Mouse (Mus musculus) midbrain, embryonic 11.5 days (tissue): ENCODE measurements around the gene Rnf43. TPM values are rescaled to one million over a fixed set of nuclear protein-coding genes. Genes with fewer than 3 reads are reported as not detected.

Experiments
- ATAC-seq: fragments of 200-750 bp; cut with Nextera tagmentation; 2 replicates; pipeline ENCODE4 v1.8.0; 2017; ENCODE audit warnings: moderate TSS enrichment, moderate library complexity; ENCODE audit not compliant: low FRiP score
- DNase-seq: peaks from one replicate; pipeline ENCODE4 v3.0.0; 2015; ENCODE audit warnings: low spot score; ENCODE audit errors: missing footprints
- H3K27ac ChIP-seq: fragments of 300-500 bp; sonication (generic); 2 replicates; pipeline ENCODE4 v1.5.1; 2014; ENCODE audit warnings: low read depth, low read length
- H3K27me3 ChIP-seq: fragments of 300-500 bp; sonication (generic); 2 replicates; pipeline ENCODE4 v1.6.1; 2014; ENCODE audit warnings: mild to moderate bottlenecking, low read length, moderate library complexity, mixed read lengths; ENCODE audit not compliant: control insufficient read depth, insufficient read depth
- H3K36me3 ChIP-seq: fragments of 300-500 bp; sonication (generic); 2 replicates; pipeline ENCODE4 v1.6.1; 2014; ENCODE audit warnings: mild to moderate bottlenecking, low read length, moderate library complexity, mixed read lengths; ENCODE audit not compliant: control insufficient read depth, insufficient read depth
- H3K4me1 ChIP-seq: fragments of 300-500 bp; sonication (generic); 2 replicates; pipeline ENCODE4 v1.6.1; 2014; ENCODE audit warnings: low read length; ENCODE audit not compliant: control insufficient read depth, insufficient read depth
- H3K4me2 ChIP-seq: fragments of 300-500 bp; sonication (generic); 2 replicates; pipeline ENCODE4 v1.6.1; 2014; ENCODE audit warnings: mild to moderate bottlenecking, moderate library complexity
- H3K4me3 ChIP-seq: fragments of 300-500 bp; sonication (generic); 2 replicates; pipeline ENCODE4 v1.5.1; 2014; ENCODE audit warnings: low read depth, low read length
- H3K9ac ChIP-seq: fragments of 300-500 bp; sonication (generic); 2 replicates; pipeline ENCODE4 v1.6.1; 2014; ENCODE audit warnings: low read length
- H3K9me3 ChIP-seq: fragments of 300-500 bp; sonication (generic); 2 replicates; pipeline ENCODE4 v1.6.1; 2016; ENCODE audit warnings: low read length; ENCODE audit not compliant: control insufficient read depth
- WGBS: fragments of 180-500 bp; shearing (Covaris S2); extraction: QIAGEN DNeasy Blood & Tissue Kit; methylation state at CpG from one replicate; pipeline ENCODE4 v1.1.7; 2014; 5-methylcytosine and 5-hydroxymethylcytosine counted together
- polyA plus RNA-seq: library from polyadenylated mRNA; unstranded; fragments of >200 nt; fragmentation: Nextera tagmentation; extraction: Ambion mirVana; gene quantifications from 2 replicates; pipeline ENCODE4 v1.2.1, GENCODE M21; 2014

Gene Rnf43
- polyA plus RNA-seq, 1 experiment from 2014 or later, result 0.61 TPM

GRCm38 (mm10) chr11:87743691-87744090 lies 81.2 kb downstream of the Rnf43 start:
- no peaks in the 10 kb centered on the region for H3K4me1 ChIP-seq
- DNase-seq (peak; percentile 65), ATAC-seq (no peak)
- no peak overlapping the region for H3K4me3 ChIP-seq
- H3K27me3 ChIP-seq, result no peaks in the 10 kb centered on the region
- no peak overlapping the region for H3K4me2 ChIP-seq
- H3K27ac ChIP-seq, result no peak overlapping the region
- H3K9ac ChIP-seq, result no peak overlapping the region
- no peaks in the 10 kb centered on the region for H3K9me3 ChIP-seq
- peaks cover 3% of the 10 kb centered on the region; the same call in 1 of the 2 replicates for H3K36me3 ChIP-seq
- 95% methylated on average over 3 of the region's 3 CpGs for WGBS

GRCm38 (mm10) chr11:87744964-87745363 lies 82.4 kb downstream of the Rnf43 start:
- H3K9ac ChIP-seq, result no peak overlapping the region
- peaks cover 3% of the 10 kb centered on the region; the same call in 1 of the 2 replicates for H3K36me3 ChIP-seq
- 85% methylated on average over 4 of the region's 4 CpGs for WGBS
- ATAC-seq (no peak), DNase-seq (peak; percentile 60)
- no peak overlapping the region for H3K27ac ChIP-seq
- no peaks in the 10 kb centered on the region for H3K9me3 ChIP-seq
- H3K4me2 ChIP-seq, result no peak overlapping the region
- H3K4me3 ChIP-seq, result no peak overlapping the region
- H3K27me3 ChIP-seq, result no peaks in the 10 kb centered on the region
- no peaks in the 10 kb centered on the region for H3K4me1 ChIP-seq

- Histone ChIP-seq H3K4me2 (no peak overlapping the region), H3K27me3 (no peaks in the 10 kb centered on the region), H3K9me3 (no peaks in the 10 kb centered on the region), H3K4me3 (no peak overlapping the region), H3K27ac (no peak overlapping the region), H3K4me1 (no peaks in the 10 kb centered on the region), H3K9ac (no peak overlapping the region), H3K36me3 (peaks cover 3% of the 10 kb centered on the region; the same call in 1 of the 2 replicates)
- DNase-seq (peak; percentile 57), ATAC-seq (no peak)
- WGBS, result 82% methylated on average over 9 of the region's 9 CpGs
These were observed 83.4 kb downstream of the Rnf43 start for GRCm38 (mm10) chr11:87745632-87746555.

- no peak overlapping the region for H3K9ac ChIP-seq
- no peak overlapping the region for H3K27ac ChIP-seq
- no peaks in the 10 kb centered on the region for H3K27me3 ChIP-seq
- DNase-seq, result peak; percentile 12
- no peak overlapping the region for H3K4me3 ChIP-seq
- 82% methylated on average over 5 of the region's 5 CpGs for WGBS
- peaks cover 3% of the 10 kb centered on the region; the same call in 1 of the 2 replicates for H3K36me3 ChIP-seq
- no peak for ATAC-seq
- H3K4me2 ChIP-seq, result no peak overlapping the region
- H3K9me3 ChIP-seq, result no peaks in the 10 kb centered on the region
- H3K4me1 ChIP-seq, result no peaks in the 10 kb centered on the region
These were observed 84.8 kb downstream of the Rnf43 start for GRCm38 (mm10) chr11:87747312-87747711.

GRCm38 (mm10) chr11:87747716-87748115 lies 85.2 kb downstream of the Rnf43 start:
- H3K9me3 ChIP-seq, result no peaks in the 10 kb centered on the region
- H3K27ac ChIP-seq, result no peak overlapping the region
- DNase-seq (peak; percentile 26), ATAC-seq (no peak)
- H3K4me2 ChIP-seq, result no peak overlapping the region
- no peak overlapping the region for H3K4me3 ChIP-seq
- 92% methylated on average over 7 of the region's 7 CpGs for WGBS
- peaks cover 3% of the 10 kb centered on the region; the same call in 1 of the 2 replicates for H3K36me3 ChIP-seq
- no peak overlapping the region for H3K9ac ChIP-seq
- no peaks in the 10 kb centered on the region for H3K27me3 ChIP-seq
- H3K4me1 ChIP-seq, result no peaks in the 10 kb centered on the region

- no peaks in the 10 kb centered on the region for H3K27me3 ChIP-seq
- 39% methylated on average over 19 of the region's 19 CpGs for WGBS
- H3K36me3 ChIP-seq, result peaks cover 3% of the 10 kb centered on the region; the same call in 1 of the 2 replicates
- DNase-seq (peak; percentile 80), ATAC-seq (no peak)
- no peak overlapping the region for H3K4me3 ChIP-seq
- H3K4me2 ChIP-seq, result no peak overlapping the region
- no peaks in the 10 kb centered on the region for H3K4me1 ChIP-seq
- H3K9ac ChIP-seq, result no peak overlapping the region
- H3K9me3 ChIP-seq, result no peaks in the 10 kb centered on the region
- H3K27ac ChIP-seq, result no peak overlapping the region
These were observed 85.9 kb downstream of the Rnf43 start for GRCm38 (mm10) chr11:87748132-87749119.

- Histone ChIP-seq H3K9ac (no peak overlapping the region), H3K27ac (no peak overlapping the region), H3K27me3 (no peaks in the 10 kb centered on the region), H3K9me3 (no peaks in the 10 kb centered on the region), H3K4me1 (no peaks in the 10 kb centered on the region), H3K36me3 (no peaks in the 10 kb centered on the region), H3K4me3 (no peak overlapping the region), H3K4me2 (no peak overlapping the region)
- ATAC-seq (no peak), DNase-seq (peak; percentile 60)
- WGBS, result 65% methylated on average over 18 of the region's 18 CpGs
These were observed 86.9 kb downstream of the Rnf43 start for GRCm38 (mm10) chr11:87749192-87750042.

- H3K4me2 ChIP-seq, result no peak overlapping the region
- no peaks in the 10 kb centered on the region for H3K4me1 ChIP-seq
- no peaks in the 10 kb centered on the region for H3K27me3 ChIP-seq
- no peaks in the 10 kb centered on the region for H3K9me3 ChIP-seq
- peak; percentile 53 for DNase-seq
- H3K27ac ChIP-seq, result no peak overlapping the region
- H3K4me3 ChIP-seq, result no peak overlapping the region
- no peak for ATAC-seq
- 81% methylated on average over 11 of the region's 11 CpGs for WGBS
- H3K9ac ChIP-seq, result no peak overlapping the region
- H3K36me3 ChIP-seq, result no peaks in the 10 kb centered on the region
These were observed 87.5 kb downstream of the Rnf43 start for GRCm38 (mm10) chr11:87750043-87750421.
